Mouse (Mus musculus): ENCODE results near the gene Dctn2. TPM values are rescaled to one million over a fixed set of nuclear protein-coding genes. Genes with fewer than 3 reads are reported as not detected.
"Not testable (repeated sequence)": the region's sequence is repeated elsewhere in the genome, so short reads cannot be mapped to it uniquely, and the experiment has no call there.

The Dctn2 gene
- total RNA-seq, 1 experiment from 2014 or later = 104 TPM

DNA sequence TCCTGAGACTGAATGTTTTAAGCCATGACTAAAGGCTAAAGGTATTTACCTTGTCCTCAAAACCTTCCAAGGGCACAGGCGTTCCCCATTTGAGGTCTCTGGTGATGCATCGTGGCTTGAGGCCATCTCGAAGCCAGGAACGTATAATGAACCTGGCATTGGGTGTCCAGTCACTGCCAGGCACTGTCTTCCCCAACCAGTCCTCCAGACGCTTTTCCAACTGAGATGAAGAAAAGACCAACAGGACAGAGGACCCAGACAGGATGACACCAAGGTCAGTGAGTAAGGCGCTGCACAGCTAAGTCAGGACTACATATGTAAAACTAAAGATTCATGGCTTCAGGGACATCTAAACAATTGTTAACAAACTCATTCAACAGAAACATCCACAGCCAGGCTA is 34.2 kb downstream of the Dctn2 start:
- no peak for ATAC-seq (replicated peaks; ENCODE audit: insufficient number of reproducible peaks, low FRiP score, low TSS enrichment, poor library complexity, severe bottlenecking)

DNA sequence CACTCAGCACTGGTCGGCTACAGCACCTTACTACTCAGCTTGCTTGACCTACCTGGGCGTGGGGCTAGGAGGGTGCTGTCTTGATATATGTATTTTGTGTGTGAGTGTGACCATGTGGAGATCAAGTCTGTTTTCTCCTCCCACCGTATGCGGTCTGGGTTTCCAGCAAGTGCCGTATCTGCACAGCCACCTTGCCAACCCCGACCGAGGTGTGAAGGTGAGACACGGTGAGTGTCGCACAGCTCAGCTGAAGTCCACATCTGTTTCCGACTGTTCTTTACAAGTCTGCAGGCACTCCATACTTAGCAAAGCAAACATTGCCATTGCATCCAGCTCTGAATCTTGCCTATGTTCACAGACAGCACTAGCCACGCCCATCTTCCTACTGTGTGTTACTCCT is 37.0 kb downstream of the Dctn2 start:
- no peak for ATAC-seq (replicated peaks; ENCODE audit: insufficient number of reproducible peaks, low FRiP score, low TSS enrichment, poor library complexity, severe bottlenecking)

DNA sequence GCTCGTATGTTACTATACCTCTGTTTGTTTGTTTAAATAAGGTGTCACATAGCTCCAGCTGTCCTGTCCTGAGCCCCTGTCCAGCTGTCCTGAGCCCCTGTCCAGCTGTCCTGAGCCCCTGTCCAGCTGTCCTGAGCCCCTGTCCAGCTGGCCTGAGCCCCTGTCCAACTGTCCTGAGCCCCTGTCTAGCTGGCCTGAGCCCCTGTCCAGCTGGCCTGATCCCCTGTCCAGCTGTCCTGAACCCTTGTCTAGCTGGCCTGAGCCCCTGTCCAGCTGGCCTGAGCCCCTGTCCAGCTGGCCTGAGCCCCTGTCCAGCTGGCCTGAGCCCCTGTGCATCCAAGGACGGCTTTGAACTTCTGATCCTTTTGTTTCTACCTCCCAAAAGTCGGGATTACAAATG is 43.0 kb downstream of the Dctn2 start:
- ATAC-seq (replicated peaks; ENCODE audit: insufficient number of reproducible peaks, low FRiP score, low TSS enrichment, poor library complexity, severe bottlenecking) = not testable (repeated sequence)

DNA sequence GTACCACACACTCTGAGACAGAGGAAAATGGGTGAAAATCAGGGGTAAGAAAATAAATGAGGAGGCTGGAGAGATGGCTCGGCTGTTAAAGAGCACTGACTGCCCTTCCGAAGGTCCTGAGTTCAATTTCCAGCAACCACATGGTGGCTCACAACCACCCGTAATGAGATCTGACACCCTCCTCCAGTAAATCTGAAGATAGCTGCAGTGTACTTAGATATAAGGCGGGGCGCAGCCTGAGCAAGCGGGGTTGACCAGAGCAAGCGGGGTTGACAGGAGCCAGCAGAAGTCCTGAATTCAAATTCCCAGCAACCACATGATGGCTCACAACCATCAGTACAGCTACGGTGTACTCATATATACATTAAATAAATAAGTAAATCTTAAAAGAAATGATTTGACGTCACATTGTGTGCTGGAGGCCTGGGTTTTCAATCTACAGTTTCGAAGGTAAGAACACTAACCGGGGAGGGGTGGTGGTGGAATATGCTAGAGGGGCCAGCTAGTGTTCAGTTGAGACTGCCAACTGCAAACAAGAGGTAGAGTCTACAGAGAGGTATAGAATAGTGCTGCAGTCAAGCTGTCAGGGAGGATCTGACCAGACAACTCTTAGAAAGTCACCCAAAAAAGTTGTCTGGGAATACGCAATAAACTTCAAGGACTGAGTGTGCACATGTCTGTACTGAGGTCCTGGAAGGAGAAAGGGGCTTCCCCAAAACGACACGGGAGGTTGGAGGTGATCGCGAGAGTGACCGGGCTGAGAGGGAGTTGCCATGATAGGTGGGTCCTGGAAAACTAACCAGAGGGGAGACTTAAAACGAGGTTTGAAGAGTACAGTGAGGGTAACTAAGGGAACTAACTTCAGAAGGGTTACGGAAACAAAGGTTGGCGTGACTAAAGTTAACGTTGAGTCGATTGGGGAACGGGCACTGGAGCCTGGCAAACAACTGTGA is 44.6 kb downstream of the Dctn2 start:
- no peak; the same call in 1 of the 2 replicates for ATAC-seq (replicated peaks; ENCODE audit: insufficient number of reproducible peaks, low FRiP score, low TSS enrichment, poor library complexity, severe bottlenecking)

DNA sequence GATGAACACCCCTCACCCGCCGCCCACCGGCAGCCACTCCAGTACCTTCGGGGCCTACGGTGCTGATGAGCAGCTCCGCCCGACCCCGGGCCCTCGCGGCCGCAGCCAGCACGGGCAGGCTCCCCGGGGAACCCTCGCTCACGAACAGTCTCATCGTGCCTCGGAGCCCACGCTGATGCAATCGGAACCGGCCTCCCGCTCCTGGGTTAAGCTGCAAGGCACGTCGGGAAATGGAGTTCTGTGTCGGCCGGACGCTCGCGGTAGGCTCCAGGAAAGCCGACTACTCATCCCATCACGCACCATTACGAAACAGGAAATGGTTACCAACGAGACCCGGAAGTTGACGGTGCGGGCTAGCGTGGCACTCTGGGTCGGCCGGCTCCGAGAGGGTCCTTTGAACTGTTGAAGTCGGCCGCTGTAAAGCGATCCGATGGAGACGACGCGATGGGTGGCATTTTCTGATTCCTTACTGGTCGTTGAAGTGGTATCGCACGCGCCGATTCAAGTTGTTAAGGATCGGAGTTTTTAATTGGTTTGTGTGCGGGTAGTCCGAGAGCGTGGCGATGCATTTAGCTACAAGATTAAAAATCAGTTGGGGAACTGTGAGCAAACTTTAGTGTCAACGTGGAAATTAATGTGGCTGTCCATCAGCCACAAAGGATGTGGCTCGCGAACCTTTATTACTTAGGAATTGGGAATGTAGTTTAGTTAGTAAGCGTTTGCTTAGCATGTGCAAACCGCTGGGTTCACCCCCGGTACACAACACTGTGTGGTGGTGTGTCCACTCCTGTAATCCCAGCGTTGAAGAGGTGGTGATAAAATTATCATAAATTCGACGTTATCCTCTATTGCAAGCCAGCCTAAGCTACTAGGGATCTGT is 45.5 kb downstream of the Dctn2 start, which contains the start of gene Mars:
TSS of gene Mars (minus strand) at position 311 of the 880 bp plus-strand sequence.
- peak; percentile 91 for ATAC-seq (replicated peaks; ENCODE audit: insufficient number of reproducible peaks, low FRiP score, low TSS enrichment, poor library complexity, severe bottlenecking)

DNA sequence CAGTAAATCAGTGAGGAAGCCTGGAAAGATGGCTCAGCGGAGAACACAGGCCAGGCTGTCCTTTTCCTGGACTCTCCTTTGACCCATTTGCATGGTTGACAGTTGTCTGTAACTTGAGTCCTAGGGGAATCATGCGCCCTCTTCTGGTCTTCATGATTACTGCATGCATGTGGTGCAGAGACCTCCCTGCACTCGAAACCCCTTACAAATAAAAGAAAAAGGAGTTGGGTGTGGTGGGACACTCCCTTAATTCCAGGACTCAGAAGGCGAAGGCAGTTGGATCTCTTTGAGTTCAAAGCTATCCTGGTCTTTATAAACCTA is 46.1 kb downstream of the Dctn2 start:
- ATAC-seq (replicated peaks; ENCODE audit: insufficient number of reproducible peaks, low FRiP score, low TSS enrichment, poor library complexity, severe bottlenecking) = peak; percentile 68

DNA sequence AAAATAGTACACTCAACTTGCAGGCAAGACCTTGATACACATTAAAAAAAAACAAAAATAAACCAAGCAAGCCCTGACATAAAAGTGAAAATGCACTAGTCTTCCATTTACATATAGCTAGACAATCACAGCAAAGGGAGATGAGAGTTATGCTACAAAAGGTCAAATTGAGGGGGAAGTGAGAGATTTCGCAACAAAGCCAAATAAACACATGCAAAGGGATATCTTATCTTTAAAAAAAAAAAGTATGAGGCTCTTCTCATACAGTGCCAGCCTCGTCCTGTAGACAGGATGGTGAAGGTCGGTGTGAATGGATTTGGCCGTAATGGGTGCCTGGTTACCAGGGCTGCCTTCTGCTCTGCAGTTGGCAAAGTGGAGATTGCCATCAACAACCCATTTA is 46.7 kb downstream of the Dctn2 start:
- peak; percentile 40 for ATAC-seq (replicated peaks; ENCODE audit: insufficient number of reproducible peaks, low FRiP score, low TSS enrichment, poor library complexity, severe bottlenecking)

DNA sequence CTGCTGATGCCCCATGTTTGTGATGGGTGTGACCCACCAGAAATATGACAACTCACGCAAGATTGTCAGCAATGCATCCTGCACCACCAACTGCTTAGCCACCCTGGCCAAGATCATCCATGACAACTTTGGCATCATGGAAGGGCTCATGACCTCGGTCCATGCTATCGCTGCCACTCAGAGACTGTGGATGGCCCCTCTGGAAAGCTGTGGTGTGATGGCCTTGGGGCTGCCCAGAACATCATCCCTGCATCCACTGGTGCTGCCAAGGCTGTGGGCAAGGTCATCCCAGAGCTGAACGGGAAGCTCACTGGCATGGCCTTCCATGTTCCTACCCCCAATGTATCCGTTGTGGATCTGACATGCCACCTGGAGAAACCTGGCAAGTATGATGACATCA is 47.3 kb downstream of the Dctn2 start:
- not testable (repeated sequence) for ATAC-seq (replicated peaks; ENCODE audit: insufficient number of reproducible peaks, low FRiP score, low TSS enrichment, poor library complexity, severe bottlenecking)

DNA sequence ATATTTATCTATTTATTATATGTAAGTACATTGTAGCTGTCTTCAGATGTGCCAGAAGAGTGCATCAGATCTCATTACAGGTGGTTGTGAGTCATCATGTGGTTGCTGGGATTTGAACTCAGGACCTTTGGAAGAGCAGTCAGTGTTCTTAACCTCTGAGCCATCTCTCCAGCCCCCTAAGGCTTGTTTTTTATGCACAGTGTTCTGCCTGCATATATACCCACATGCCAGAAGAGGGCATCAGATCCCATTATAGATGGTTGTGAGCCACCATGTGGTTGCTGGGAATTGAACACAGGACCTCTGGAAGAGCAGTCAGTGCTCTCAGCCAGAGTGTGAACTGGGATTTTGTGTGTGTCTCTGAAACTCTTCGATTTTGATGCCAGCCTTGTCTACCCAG is 48.8 kb downstream of the Dctn2 start:
- not testable (repeated sequence) for ATAC-seq (replicated peaks; ENCODE audit: insufficient number of reproducible peaks, low FRiP score, low TSS enrichment, poor library complexity, severe bottlenecking)

DNA sequence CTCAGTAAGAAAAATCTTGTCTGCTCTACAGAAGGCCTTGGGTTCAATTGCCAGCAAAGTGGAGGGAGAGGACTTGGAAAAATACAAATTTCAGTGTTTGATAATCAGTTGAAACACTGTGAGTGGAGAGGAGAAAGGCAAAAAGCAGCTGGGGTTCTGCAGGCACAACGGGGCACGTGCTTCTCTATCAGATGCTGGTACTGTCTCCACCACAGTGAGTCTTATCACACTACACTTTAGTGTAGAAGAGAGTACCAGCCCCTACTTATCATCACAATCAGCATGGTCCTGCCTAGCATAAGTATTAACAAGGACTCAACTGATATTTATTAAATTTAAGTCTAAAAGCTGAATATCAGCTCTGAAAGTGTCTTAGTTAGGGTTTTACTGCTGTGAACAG is 51.1 kb downstream of the Dctn2 start:
- no peak for ATAC-seq (replicated peaks; ENCODE audit: insufficient number of reproducible peaks, low FRiP score, low TSS enrichment, poor library complexity, severe bottlenecking)

DNA sequence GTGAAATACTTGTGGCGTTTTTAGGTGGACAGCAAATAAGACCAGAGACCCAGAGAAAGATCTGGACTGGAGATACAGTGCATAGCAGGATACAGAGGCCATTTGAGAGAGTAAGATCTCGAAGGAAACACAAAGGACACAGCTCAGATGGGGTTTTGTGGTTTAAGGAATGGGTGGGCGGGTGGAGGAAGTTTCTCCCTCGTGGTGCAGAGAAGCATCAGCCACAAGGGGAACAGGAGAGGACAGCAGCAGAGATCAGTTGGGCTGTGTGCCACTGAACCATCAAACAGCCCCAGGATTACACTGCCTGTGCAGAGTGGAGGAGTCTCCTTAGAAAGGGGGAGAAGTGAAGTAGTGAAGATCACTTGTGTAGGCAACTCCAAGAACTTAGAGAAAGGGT is 51.8 kb downstream of the Dctn2 start:
- no peak for ATAC-seq (replicated peaks; ENCODE audit: insufficient number of reproducible peaks, low FRiP score, low TSS enrichment, poor library complexity, severe bottlenecking)

DNA sequence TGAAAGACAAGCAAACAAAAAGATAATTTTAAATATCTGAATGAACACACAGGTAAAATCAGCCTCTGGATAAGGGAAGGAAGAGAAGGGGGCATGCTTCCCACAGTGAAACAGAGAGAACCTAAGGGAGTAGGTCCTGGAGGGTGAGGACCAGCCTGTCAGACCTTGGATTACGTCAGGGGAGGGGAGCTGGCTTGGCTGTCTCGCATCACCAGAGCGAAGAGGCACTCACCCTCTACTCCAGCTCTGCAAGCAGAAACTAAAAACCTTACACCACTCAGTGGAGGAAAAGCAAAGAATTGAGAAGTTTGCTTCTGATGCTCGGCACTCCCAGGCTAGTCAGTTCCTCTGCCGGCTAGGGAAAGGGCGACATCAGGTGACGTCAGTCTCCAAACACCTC is 53.8 kb downstream of the Dctn2 start:
- ATAC-seq (replicated peaks; ENCODE audit: insufficient number of reproducible peaks, low FRiP score, low TSS enrichment, poor library complexity, severe bottlenecking) = 0 out of 2 replicates have a peak, but pooled peaks have one; percentile 23

DNA sequence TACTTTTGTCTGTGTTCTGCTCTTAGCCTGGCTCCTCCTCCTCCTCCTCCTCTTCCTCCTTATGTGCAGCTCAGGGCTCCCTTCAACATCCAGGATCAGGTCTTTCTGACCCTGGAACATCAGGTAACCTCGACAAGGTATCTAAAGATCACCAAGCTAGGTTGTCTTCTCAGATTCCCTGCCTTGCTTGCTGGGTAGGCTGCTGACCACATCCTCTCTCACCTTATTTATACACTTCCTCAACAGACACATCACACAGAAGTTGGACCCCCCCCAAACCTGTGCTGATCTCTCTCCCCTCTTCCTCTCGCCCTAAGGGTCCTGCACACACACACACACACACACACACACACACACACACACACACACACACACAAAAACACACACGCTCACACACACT is 55.5 kb downstream of the Dctn2 start, which contains the start of gene Arhgap9:
TSS of gene Arhgap9 (plus strand) at position 344 of the 400 bp plus-strand sequence.
- ATAC-seq (replicated peaks; ENCODE audit: insufficient number of reproducible peaks, low FRiP score, low TSS enrichment, poor library complexity, severe bottlenecking) = no peak

DNA sequence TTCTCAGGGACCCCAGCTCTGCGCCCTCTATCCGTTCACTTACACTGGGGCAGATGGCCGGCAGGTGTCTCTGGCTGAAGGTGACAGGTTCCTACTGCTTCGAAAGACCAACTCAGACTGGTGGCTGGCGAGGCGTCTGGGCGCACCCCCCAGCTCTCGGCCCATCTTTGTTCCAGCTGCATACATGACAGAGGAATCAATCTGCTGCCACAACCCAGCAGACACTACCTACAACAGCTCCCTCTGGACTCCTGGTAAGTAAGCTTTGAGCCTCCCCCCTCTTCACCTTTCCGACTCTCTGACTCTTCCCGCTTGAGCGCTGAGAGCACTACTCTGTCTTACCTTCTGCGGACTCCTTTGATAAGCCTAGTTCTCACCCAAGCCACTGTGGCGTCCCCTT is 56.0 kb downstream of the Dctn2 start:
- ATAC-seq (replicated peaks; ENCODE audit: insufficient number of reproducible peaks, low FRiP score, low TSS enrichment, poor library complexity, severe bottlenecking) = no peak

DNA sequence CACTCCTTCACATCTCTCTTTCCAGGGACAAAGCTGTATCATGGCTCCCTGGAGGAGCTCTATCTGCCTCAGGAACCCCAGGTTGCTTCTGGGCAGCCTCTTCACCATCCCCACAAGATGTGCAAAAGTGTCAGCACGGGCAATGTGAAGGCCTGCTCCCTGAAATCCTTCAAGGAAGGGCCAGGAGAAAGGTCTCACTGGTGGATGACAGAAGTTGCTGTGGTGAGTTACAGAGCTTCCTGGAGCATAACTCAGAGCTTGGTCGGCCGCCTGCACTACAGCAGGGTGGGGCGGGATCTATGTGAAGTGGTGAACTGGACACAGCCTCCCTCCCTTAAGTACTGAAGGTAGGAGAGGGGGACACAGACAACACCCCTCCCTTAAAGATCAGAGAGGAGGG is 56.5 kb downstream of the Dctn2 start:
- ATAC-seq (replicated peaks; ENCODE audit: insufficient number of reproducible peaks, low FRiP score, low TSS enrichment, poor library complexity, severe bottlenecking) = no peak

DNA sequence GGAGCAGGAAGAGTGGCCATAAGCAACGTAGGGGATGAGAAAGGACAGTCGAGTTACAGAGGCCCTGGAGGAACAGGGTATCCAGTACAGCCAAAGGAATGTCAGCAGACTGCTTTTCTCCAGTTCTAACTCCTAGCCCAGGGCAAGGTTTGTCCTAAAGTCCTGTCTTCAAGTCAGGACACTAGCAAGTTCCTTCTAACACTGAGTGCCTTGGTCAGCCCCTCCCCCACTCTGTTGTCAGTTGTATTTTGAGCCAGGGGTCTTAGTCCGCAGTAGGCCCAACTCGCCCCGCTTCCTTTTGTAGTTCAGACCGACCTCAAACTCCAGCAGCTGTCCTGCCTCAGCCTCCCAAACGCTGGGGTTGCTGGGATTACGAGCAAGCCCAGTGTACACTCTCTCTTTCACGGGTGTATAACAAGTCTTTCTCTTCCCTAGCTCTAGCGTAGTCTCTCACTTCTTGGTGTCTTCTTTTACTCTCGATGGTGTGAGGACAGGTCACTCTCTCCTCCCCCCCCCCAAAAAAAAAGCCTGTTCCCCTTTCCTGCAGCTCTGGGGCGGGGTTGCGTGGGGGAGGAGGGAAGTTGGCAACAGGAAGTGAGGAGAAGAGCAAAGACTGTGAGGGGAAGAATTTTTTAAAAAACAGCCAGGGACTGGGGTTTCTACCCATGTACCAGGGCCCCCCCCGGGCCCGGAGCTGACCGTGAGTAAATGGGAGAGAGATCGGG is 57.1 kb downstream of the Dctn2 start:
- peak; percentile 60 for ATAC-seq (replicated peaks; ENCODE audit: insufficient number of reproducible peaks, low FRiP score, low TSS enrichment, poor library complexity, severe bottlenecking)

DNA sequence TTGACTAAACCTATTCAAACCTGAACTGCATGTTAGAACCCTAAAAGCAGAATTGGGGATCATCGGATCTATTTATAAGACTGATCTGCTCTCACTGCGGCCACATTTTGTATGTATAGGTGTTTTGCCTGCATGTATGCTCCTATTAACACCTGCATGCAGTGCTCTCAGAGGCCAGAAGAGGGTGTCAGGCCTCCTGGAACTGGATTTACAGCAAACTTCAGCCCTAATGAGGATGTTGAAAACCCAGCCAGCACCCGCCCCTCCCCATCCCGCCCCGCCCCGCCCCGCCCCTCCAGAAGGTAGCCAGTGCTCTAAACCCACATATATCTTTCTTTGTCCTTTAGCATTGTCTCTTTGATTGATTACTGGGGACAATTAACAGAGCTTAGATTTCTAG is 58.3 kb downstream of the Dctn2 start:
- ATAC-seq (replicated peaks; ENCODE audit: insufficient number of reproducible peaks, low FRiP score, low TSS enrichment, poor library complexity, severe bottlenecking) = peak; percentile 70

DNA sequence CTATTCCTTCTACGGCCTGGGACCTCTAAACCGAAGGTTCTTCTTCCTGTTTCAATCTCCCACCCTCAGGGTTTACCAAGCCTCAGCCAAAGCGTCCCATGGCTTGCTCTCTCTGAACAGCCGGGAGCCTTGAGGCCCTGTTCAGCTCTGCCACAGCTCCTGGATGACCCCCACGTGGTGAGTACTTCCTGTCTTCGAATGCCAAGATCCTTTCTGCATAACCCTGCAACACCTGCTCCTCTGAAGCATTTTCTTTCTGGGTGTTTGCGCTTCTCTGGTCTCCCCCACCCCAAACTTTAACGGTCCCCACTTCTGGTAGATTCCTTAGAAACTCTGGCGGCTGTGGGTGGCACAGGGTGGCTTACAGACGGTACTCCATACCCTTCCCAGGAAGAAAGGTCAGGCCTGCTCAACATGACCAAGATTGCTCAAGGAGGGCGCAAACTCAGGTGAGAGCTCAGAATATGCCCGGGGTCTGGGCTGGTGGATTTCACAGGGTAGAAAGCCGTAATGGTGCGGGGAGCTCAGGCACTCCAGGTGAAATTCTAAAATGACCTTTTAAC is 59.4 kb downstream of the Dctn2 start:
- ATAC-seq (replicated peaks; ENCODE audit: insufficient number of reproducible peaks, low FRiP score, low TSS enrichment, poor library complexity, severe bottlenecking) = no peak

All from monocyte, adult 5-6 weeks (primary cell).